Mouse (Mus musculus) embryonic facial prominence, embryonic 12.5 days (tissue): ENCODE measurements around the gene Slain2. TPM values are rescaled to one million over a fixed set of nuclear protein-coding genes. Genes with fewer than 3 reads are reported as not detected.

ENCODE experiments used
- ATAC-seq: fragments of 200-750 bp; cut with Nextera tagmentation; 2 replicates; pipeline ENCODE4 v1.8.0; 2017; ENCODE audit not compliant: insufficient number of reproducible peaks, insufficient read depth, low FRiP score, low TSS enrichment
- H3K27ac ChIP-seq: fragments of 300-500 bp; sonication (generic); 2 replicates; pipeline ENCODE4 v1.5.1; 2016; ENCODE audit warnings: mild to moderate bottlenecking
- H3K27me3 ChIP-seq: fragments of 300-500 bp; sonication (generic); 2 replicates; pipeline ENCODE4 v1.6.1; 2016; ENCODE audit warnings: mild to moderate bottlenecking, moderate library complexity
- H3K36me3 ChIP-seq: fragments of 300-500 bp; sonication (generic); 2 replicates; pipeline ENCODE4 v1.6.1; 2016; ENCODE audit warnings: mild to moderate bottlenecking
- H3K4me1 ChIP-seq: fragments of 300-500 bp; sonication (generic); 2 replicates; pipeline ENCODE4 v1.6.1; 2016
- H3K4me2 ChIP-seq: fragments of 300-500 bp; sonication (generic); replicated peaks from 2 replicates; pipeline ENCODE4 v1.6.1; 2016; ENCODE audit warnings: mild to moderate bottlenecking, moderate library complexity
- H3K4me3 ChIP-seq: fragments of 300-500 bp; sonication (generic); 2 replicates; pipeline ENCODE4 v1.5.1; 2016; ENCODE audit warnings: mild to moderate bottlenecking
- H3K9ac ChIP-seq: fragments of 300-500 bp; sonication (generic); 2 replicates; pipeline ENCODE4 v1.6.1; 2016; ENCODE audit warnings: mild to moderate bottlenecking, moderate library complexity
- H3K9me3 ChIP-seq: fragments of 300-500 bp; sonication (generic); 2 replicates; pipeline ENCODE4 v1.6.1; 2016; ENCODE audit warnings: mild to moderate bottlenecking, moderate library complexity
- WGBS: fragments of 180-500 bp; shearing (Covaris S2); methylation state at CpG from one replicate; pipeline ENCODE4 v1.1.7; 2016; 5-methylcytosine and 5-hydroxymethylcytosine counted together
- polyA plus RNA-seq: library from polyadenylated mRNA; unstranded; fragments of >200 nt; fragmentation: Nextera tagmentation; extraction: Ambion mirVana; gene quantifications from 2 replicates; pipeline ENCODE4 v1.2.1, GENCODE M21; 2016

Slain2 gene
- polyA plus RNA-seq, 1 experiment from 2014 or later, result 24.3 TPM

- Histone ChIP-seq H3K36me3 (no peaks in the 10 kb centered on the region), H3K4me3 (no peak overlapping the region), H3K9me3 (no peaks in the 10 kb centered on the region), H3K4me1 (no peaks in the 10 kb centered on the region), H3K4me2 (no peak overlapping the region), H3K27ac (no peak overlapping the region), H3K9ac (no peak overlapping the region), H3K27me3 (no peaks in the 10 kb centered on the region)
- no peak for ATAC-seq
- 82% methylated on average over 3 of the region's 3 CpGs for WGBS
These were observed 11.1 kb upstream of the Slain2 start for GRCm38 (mm10) chr5:72902876-72903516.

GRCm38 (mm10) chr5:72904903-72905790, 9.0 kb upstream of the Slain2 start:
- Histone ChIP-seq H3K4me2 (no peak overlapping the region), H3K4me1 (no peaks in the 10 kb centered on the region), H3K9me3 (no peaks in the 10 kb centered on the region), H3K36me3 (no peaks in the 10 kb centered on the region), H3K9ac (no peak overlapping the region), H3K4me3 (no peak overlapping the region), H3K27me3 (no peaks in the 10 kb centered on the region), H3K27ac (no peak overlapping the region)
- ATAC-seq, result no peak
- 80% methylated on average over 18 of the region's 18 CpGs for WGBS

GRCm38 (mm10) chr5:72907402-72907801, 6.7 kb upstream of the Slain2 start:
- H3K9me3 ChIP-seq, result no peaks in the 10 kb centered on the region

GRCm38 (mm10) chr5:72908324-72908936, 5.7 kb upstream of the Slain2 start:
- peaks cover 7% of the 10 kb centered on the region; the same call in 1 of the 2 replicates for H3K4me1 ChIP-seq
- H3K9me3 ChIP-seq, result no peaks in the 10 kb centered on the region
- no peak overlapping the region for H3K4me2 ChIP-seq
- H3K27me3 ChIP-seq, result no peaks in the 10 kb centered on the region
- ATAC-seq, result no peak
- no peak overlapping the region for H3K4me3 ChIP-seq
- no peaks in the 10 kb centered on the region for H3K36me3 ChIP-seq
- no peak overlapping the region for H3K9ac ChIP-seq
- WGBS, result 86% methylated on average over 8 of the region's 8 CpGs
- no peak overlapping the region for H3K27ac ChIP-seq

More at GRCm38 (mm10) chr5:72907402-72907801, 6.7 kb upstream of the Slain2 start:
- no peaks in the 10 kb centered on the region for H3K36me3 ChIP-seq
- no peak overlapping the region for H3K4me2 ChIP-seq
- H3K27me3 ChIP-seq, result no peaks in the 10 kb centered on the region
- H3K4me1 ChIP-seq, result no peaks in the 10 kb centered on the region
- no peak overlapping the region for H3K27ac ChIP-seq
- no peak for ATAC-seq
- 78% methylated on average over 6 of the region's 6 CpGs for WGBS
- H3K4me3 ChIP-seq, result no peak overlapping the region
- H3K9ac ChIP-seq, result no peak overlapping the region

GRCm38 (mm10) chr5:72909363-72909762, 4.7 kb upstream of the Slain2 start:
- Histone ChIP-seq H3K36me3 (no peaks in the 10 kb centered on the region), H3K4me3 (no peak overlapping the region), H3K4me1 (peaks cover 7% of the 10 kb centered on the region; the same call in 1 of the 2 replicates), H3K9me3 (no peaks in the 10 kb centered on the region), H3K27me3 (no peaks in the 10 kb centered on the region), H3K9ac (no peak overlapping the region), H3K4me2 (no peak overlapping the region), H3K27ac (no peak overlapping the region)
- ATAC-seq, result no peak
- 78% methylated on average over 4 of the region's 4 CpGs for WGBS

GRCm38 (mm10) chr5:72910373-72910772, 3.7 kb upstream of the Slain2 start:
- Histone ChIP-seq H3K27me3 (no peaks in the 10 kb centered on the region), H3K4me1 (peaks cover 7% of the 10 kb centered on the region; the same call in 1 of the 2 replicates), H3K4me2 (no peak overlapping the region), H3K4me3 (no peak overlapping the region), H3K36me3 (no peaks in the 10 kb centered on the region), H3K9ac (no peak overlapping the region), H3K27ac (no peak overlapping the region), H3K9me3 (no peaks in the 10 kb centered on the region)
- WGBS, result 95% methylated on average over 1 of the region's 1 CpGs
- no peak for ATAC-seq

- ATAC-seq, result no peak
- Histone ChIP-seq H3K27ac (no peak overlapping the region), H3K9ac (no peak overlapping the region), H3K4me2 (no peak overlapping the region), H3K27me3 (no peaks in the 10 kb centered on the region), H3K36me3 (no peaks in the 10 kb centered on the region), H3K9me3 (no peaks in the 10 kb centered on the region), H3K4me3 (no peak overlapping the region), H3K4me1 (peaks cover 10% of the 10 kb centered on the region)
- 89% methylated on average over 3 of the region's 3 CpGs for WGBS
These were observed 2.8 kb upstream of the Slain2 start for GRCm38 (mm10) chr5:72911284-72911683.

GRCm38 (mm10) chr5:72914633-72915561, 793 bp downstream of the Slain2 start:
- peak; percentile 56 for ATAC-seq
- Histone ChIP-seq H3K9ac (peak overlapping the region; percentile 99), H3K4me3 (peak overlapping the region; percentile 97), H3K4me2 (peak overlapping the region; percentile 60), H3K4me1 (peaks cover 25% of the 10 kb centered on the region), H3K27me3 (no peaks in the 10 kb centered on the region), H3K9me3 (no peaks in the 10 kb centered on the region), H3K27ac (peak overlapping the region; percentile 99), H3K36me3 (no peaks in the 10 kb centered on the region)
- under 1% methylated on average over 65 of the region's 66 CpGs for WGBS

- no peak for ATAC-seq
- H3K4me2 ChIP-seq, result peak overlapping the region; percentile 60
- H3K9me3 ChIP-seq, result no peaks in the 10 kb centered on the region
- H3K4me3 ChIP-seq, result peak overlapping the region; percentile 97
- no peak overlapping the region for H3K27ac ChIP-seq
- no peaks in the 10 kb centered on the region for H3K27me3 ChIP-seq
- H3K9ac ChIP-seq, result peak overlapping the region; percentile 99
- H3K36me3 ChIP-seq, result no peaks in the 10 kb centered on the region
- WGBS, result 51% methylated on average over 4 of the region's 4 CpGs
- H3K4me1 ChIP-seq, result peaks cover 25% of the 10 kb centered on the region
These were observed 1.9 kb downstream of the Slain2 start for GRCm38 (mm10) chr5:72916048-72916447.

GRCm38 (mm10) chr5:72916851-72917250, 2.7 kb downstream of the Slain2 start:
- WGBS, result 60% methylated on average over 1 of the region's 1 CpGs

GRCm38 (mm10) chr5:72920416-72920815, 6.3 kb downstream of the Slain2 start:
- no peaks in the 10 kb centered on the region for H3K36me3 ChIP-seq
- H3K27ac ChIP-seq, result no peak overlapping the region
- H3K4me2 ChIP-seq, result no peak overlapping the region
- H3K4me3 ChIP-seq, result no peak overlapping the region
- no peak overlapping the region for H3K9ac ChIP-seq
- ATAC-seq, result no peak
- 87% methylated on average over 4 of the region's 4 CpGs for WGBS
- H3K27me3 ChIP-seq, result no peaks in the 10 kb centered on the region
- no peaks in the 10 kb centered on the region for H3K9me3 ChIP-seq
- H3K4me1 ChIP-seq, result peaks cover 17% of the 10 kb centered on the region

More at GRCm38 (mm10) chr5:72916851-72917250, 2.7 kb downstream of the Slain2 start:
- Histone ChIP-seq H3K9ac (no peak overlapping the region), H3K4me2 (peak overlapping the region; percentile 60), H3K27me3 (no peaks in the 10 kb centered on the region), H3K36me3 (no peaks in the 10 kb centered on the region), H3K4me1 (peaks cover 25% of the 10 kb centered on the region), H3K27ac (no peak overlapping the region), H3K9me3 (no peaks in the 10 kb centered on the region), H3K4me3 (no peak overlapping the region)
- no peak for ATAC-seq
